Mouse (Mus musculus): ENCODE data around the gene Car14. TPM values are rescaled to one million over a fixed set of nuclear protein-coding genes. Genes with fewer than 3 reads are reported as not detected.
"Not testable (repeated sequence)": the region's sequence is repeated elsewhere in the genome, so short reads cannot be mapped to it uniquely, and the experiment has no call there.

Car14 gene
- polyA plus RNA-seq (2015; fragmentation: Nextera tagmentation; extraction: Ambion mirVana): 36.8 and 37.0 TPM in 2 replicates

DNA sequence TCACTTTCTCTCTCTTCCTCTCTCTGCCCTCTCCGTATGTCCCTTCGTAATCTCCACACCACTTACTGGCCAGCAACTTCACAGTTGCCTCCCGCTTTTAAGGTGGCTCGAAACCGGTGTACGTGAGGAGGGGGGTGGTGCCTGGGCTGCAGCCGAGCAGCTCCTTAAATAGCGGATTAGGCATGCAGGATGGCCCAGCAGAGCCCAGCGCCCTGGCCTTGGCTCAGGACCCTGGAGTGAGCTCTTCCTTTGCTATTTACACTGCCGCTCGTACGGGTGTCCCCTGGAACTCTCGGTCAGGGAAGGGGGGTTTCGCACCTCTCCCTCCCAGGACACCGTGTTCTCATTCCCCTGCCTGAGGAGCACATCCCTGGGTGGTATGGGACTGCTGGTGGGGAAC lies at the start of gene Car14:
TSS of gene Car14 (minus strand) at position 124 of the 400 bp plus-strand sequence.
- WGBS: under 1% methylated on average over 15 of the region's 15 CpGs
- H3K4me3 ChIP-seq: peak within 1 kb of the TSS; percentile 47
- peak; percentile 37; the same call in 1 of the 2 replicates for ATAC-seq (ENCODE audit: low FRiP score, low read depth)
- H3K4me1 ChIP-seq: peaks cover 55% of the 10 kb centered on the region
- no peaks in the 10 kb centered on the region for H3K27me3 ChIP-seq
- H3K36me3 ChIP-seq: no peaks in the 10 kb centered on the region
- H3K4me2 ChIP-seq (replicated peaks): peak within 1 kb of the TSS; percentile 93
- H3K27ac ChIP-seq: peak within 1 kb of the TSS; percentile 72
- no peaks in the 10 kb centered on the region for H3K9me3 ChIP-seq
- H3K9ac ChIP-seq: peak within 1 kb of the TSS; percentile 73

DNA sequence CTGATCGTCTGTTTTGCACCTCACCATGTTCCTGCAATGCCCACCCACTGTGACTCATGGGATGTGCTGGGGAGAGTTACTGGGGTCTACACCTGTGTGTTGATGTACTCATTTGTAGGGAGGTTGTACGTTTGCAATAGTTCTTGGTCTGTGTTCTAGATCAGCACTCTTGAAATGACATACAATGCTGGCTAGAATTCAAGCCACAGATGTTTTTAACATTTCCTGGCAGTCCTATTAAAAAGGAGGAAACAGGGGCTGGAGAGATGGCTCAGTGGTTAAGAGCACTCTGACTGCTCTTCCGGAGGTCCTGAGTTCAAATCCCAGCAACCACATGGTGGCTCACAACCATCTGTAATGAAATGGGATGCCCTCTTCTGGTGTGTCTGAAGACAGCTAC lies 49.0 kb upstream of the Car14 start:
- Histone ChIP-seq H3K27me3 (no peaks in the 10 kb centered on the region), H3K4me1 (peaks cover 6% of the 10 kb centered on the region; the same call in 1 of the 2 replicates), H3K4me3 (no peak overlapping the region), H3K4me2 (replicated peaks) (no peak overlapping the region), H3K27ac (no peak overlapping the region), H3K9me3 (no peaks in the 10 kb centered on the region), H3K9ac (no peak overlapping the region), H3K36me3 (0 out of 2 replicates have a peak, but pooled peaks cover 6% of the 10 kb centered on the region)
- no peak for ATAC-seq (ENCODE audit: low FRiP score, low read depth)
- 77% methylated on average over 3 of the region's 3 CpGs for WGBS

GRCm38 (mm10) chr3:95953023-95953422 lies 48.5 kb upstream of the Car14 start:
- H3K4me2 ChIP-seq (replicated peaks): no peak overlapping the region
- H3K4me1 ChIP-seq: peaks cover 6% of the 10 kb centered on the region; the same call in 1 of the 2 replicates
- no peak overlapping the region for H3K27ac ChIP-seq
- no peak overlapping the region for H3K9ac ChIP-seq
- no peaks in the 10 kb centered on the region for H3K9me3 ChIP-seq
- no peak for ATAC-seq (ENCODE audit: low FRiP score, low read depth)
- H3K27me3 ChIP-seq: no peaks in the 10 kb centered on the region
- no peak overlapping the region for H3K4me3 ChIP-seq
- 0 out of 2 replicates have a peak, but pooled peaks cover 6% of the 10 kb centered on the region for H3K36me3 ChIP-seq

DNA sequence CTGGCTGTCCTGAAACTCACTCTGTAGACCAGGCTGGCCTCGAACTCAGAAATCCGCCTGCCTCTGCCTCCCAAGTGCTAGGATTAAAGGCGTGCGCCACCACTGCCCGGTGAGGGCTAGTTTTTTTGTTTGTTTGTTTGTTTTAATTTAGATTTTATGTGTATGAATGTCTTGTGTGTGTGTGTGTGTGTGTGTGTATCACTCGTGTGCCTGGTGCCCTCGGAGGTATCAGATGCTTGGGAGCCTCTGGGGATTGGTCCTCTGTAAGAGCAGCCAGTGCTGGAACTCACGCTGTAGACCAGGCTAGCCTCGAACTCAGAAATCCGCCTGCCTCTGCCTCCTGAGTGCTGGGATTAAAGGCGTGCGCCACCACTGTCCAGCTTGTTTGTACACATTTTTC lies 47.1 kb upstream of the Car14 start:
- Histone ChIP-seq H3K27ac (peak overlapping the region; percentile 89), H3K36me3 (peaks cover 13% of the 10 kb centered on the region), H3K9ac (peak overlapping the region; percentile 61), H3K4me2 (replicated peaks) (peak overlapping the region; percentile 72), H3K4me3 (peak overlapping the region; percentile 53)
- 73% methylated on average over 12 of the region's 12 CpGs for WGBS
- not testable (repeated sequence) for H3K4me1 ChIP-seq; ATAC-seq (ENCODE audit: low FRiP score, low read depth); H3K9me3 ChIP-seq; H3K27me3 ChIP-seq

DNA sequence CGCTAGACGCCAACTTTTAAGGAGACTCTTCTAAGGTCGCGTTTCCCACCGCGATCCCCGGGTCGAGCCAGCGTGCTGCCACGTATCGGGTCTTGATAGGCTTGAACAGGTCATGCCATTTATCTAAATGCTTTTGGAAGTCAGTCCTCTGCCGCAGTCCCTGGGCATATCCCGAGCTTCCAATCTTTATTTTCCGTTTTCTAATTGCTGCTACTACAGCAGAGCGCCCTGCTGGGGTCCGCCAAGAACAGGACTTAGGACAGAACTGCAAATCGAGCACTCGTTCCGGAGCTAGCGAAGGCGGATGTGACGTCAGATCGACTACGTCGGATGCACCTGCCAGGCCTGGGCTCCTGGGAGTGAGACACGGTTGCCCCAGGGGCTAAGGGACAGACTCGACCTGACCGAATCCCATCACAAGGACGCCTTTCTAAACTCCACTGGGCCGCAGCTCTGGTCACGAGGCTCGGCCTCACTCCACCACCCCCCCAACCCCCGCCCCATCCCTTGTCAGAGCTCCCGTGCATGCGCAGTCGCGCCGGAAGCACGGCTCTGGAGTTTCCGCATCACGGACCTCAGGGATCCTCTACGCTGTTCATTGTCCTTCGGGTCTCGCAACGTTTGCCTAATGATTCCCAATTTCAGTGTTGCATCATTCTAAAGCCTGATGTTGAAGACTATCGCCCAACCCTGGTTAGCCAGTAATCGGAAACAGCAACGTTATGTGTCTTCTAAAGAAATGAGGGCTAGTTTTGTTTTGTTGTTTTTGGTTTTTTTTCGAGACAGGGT lies 46.5 kb upstream of the Car14 start:
- Histone ChIP-seq H3K9ac (peak overlapping the region; percentile 61), H3K4me1 (no peaks in the 10 kb centered on the region; the same call in 1 of the 2 replicates), H3K27me3 (no peaks in the 10 kb centered on the region), H3K4me2 (replicated peaks) (peak overlapping the region; percentile 72), H3K36me3 (peaks cover 19% of the 10 kb centered on the region), H3K27ac (peak overlapping the region; percentile 89), H3K4me3 (peak overlapping the region; percentile 53), H3K9me3 (no peaks in the 10 kb centered on the region)
- peak; percentile 96 for ATAC-seq (ENCODE audit: low FRiP score, low read depth)
- 2% methylated on average over 49 of the region's 49 CpGs for WGBS

- no peak overlapping the region for H3K4me2 ChIP-seq (replicated peaks)
- WGBS: 88% methylated on average over 5 of the region's 5 CpGs
- H3K9ac ChIP-seq: no peak overlapping the region
- no peak for ATAC-seq (ENCODE audit: low FRiP score, low read depth)
- H3K9me3 ChIP-seq: no peaks in the 10 kb centered on the region
- H3K27ac ChIP-seq: no peak overlapping the region
- H3K27me3 ChIP-seq: no peaks in the 10 kb centered on the region
- no peaks in the 10 kb centered on the region; the same call in 1 of the 2 replicates for H3K4me1 ChIP-seq
- H3K4me3 ChIP-seq: no peak overlapping the region
- peaks cover 41% of the 10 kb centered on the region for H3K36me3 ChIP-seq
Observed at GRCm38 (mm10) chr3:95948325-95948724, 43.8 kb upstream of the Car14 start.

GRCm38 (mm10) chr3:95945731-95946240 lies 41.3 kb upstream of the Car14 start:
- no peak for ATAC-seq (ENCODE audit: low FRiP score, low read depth)
- Histone ChIP-seq H3K27me3 (no peaks in the 10 kb centered on the region), H3K4me3 (no peak overlapping the region), H3K4me1 (no peaks in the 10 kb centered on the region), H3K9me3 (no peaks in the 10 kb centered on the region), H3K27ac (no peak overlapping the region), H3K36me3 (peaks cover 66% of the 10 kb centered on the region), H3K4me2 (replicated peaks) (no peak overlapping the region), H3K9ac (no peak overlapping the region)
- 91% methylated on average over 14 of the region's 14 CpGs for whole genome bisulfite sequencing

- H3K9ac ChIP-seq: no peak overlapping the region
- no peaks in the 10 kb centered on the region for H3K4me1 ChIP-seq
- WGBS: 95% methylated on average over 8 of the region's 8 CpGs
Observed at GRCm38 (mm10) chr3:95944742-95945141, 40.3 kb upstream of the Car14 start.

DNA sequence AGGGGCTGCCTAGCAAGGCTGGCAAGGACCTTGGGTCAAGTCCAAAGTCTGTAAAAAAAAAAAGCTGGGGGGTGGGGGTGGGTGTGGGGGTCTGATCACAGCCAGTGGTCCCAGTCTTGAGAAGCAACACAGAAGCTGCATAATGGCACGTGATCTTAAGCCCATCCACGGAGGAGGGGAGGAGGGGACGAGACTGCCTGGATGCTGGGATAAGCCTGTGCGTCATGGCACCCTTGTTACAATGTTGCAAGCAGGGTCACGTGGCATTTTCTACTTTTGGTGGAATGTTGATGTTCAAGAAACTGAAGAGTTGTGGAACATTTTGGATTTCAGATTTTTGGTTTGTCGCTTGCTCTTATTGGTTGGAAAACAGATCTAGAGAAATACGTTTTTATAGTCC lies 38.7 kb upstream of the Car14 start:
- Histone ChIP-seq H3K9ac (no peak overlapping the region), H3K27me3 (no peaks in the 10 kb centered on the region), H3K9me3 (no peaks in the 10 kb centered on the region), H3K4me2 (replicated peaks) (no peak overlapping the region), H3K4me1 (no peaks in the 10 kb centered on the region), H3K27ac (no peak overlapping the region), H3K4me3 (no peak overlapping the region), H3K36me3 (peaks cover 86% of the 10 kb centered on the region)
- ATAC-seq (ENCODE audit: low FRiP score, low read depth): no peak
- WGBS: 92% methylated on average over 7 of the region's 7 CpGs

More at GRCm38 (mm10) chr3:95944742-95945141, 40.3 kb upstream of the Car14 start:
- ATAC-seq (ENCODE audit: low FRiP score, low read depth): no peak
- Histone ChIP-seq H3K27me3 (no peaks in the 10 kb centered on the region), H3K27ac (no peak overlapping the region), H3K4me3 (no peak overlapping the region), H3K9me3 (no peaks in the 10 kb centered on the region), H3K4me2 (replicated peaks) (no peak overlapping the region), H3K36me3 (peaks cover 77% of the 10 kb centered on the region)

DNA sequence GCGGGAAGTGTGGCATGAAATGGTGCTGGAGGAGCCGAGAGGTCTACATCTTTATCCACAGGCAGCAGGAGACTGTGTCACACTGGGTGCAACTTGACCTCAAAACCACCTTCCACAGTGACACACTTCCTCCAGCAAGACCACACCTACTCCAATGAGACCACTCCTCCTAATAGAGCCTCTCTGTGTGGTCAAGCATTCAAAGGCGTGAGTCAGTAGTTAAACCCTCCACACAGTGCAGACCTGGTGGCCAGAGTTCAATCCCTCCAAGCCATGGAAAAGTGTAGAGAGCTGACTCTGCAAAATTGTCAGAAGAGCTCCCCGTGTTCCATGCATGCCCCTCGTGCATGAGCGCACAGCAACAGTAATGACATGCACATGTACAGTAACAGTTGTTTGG lies 38.3 kb upstream of the Car14 start:
- H3K9ac ChIP-seq: no peak overlapping the region
- ATAC-seq (ENCODE audit: low FRiP score, low read depth): no peak
- H3K36me3 ChIP-seq: peaks cover 91% of the 10 kb centered on the region
- H3K4me2 ChIP-seq (replicated peaks): no peak overlapping the region
- no peak overlapping the region for H3K4me3 ChIP-seq
- 88% methylated on average over 6 of the region's 6 CpGs for WGBS
- H3K9me3 ChIP-seq: no peaks in the 10 kb centered on the region
- no peaks in the 10 kb centered on the region for H3K27me3 ChIP-seq
- H3K27ac ChIP-seq: no peak overlapping the region
- no peaks in the 10 kb centered on the region for H3K4me1 ChIP-seq

DNA sequence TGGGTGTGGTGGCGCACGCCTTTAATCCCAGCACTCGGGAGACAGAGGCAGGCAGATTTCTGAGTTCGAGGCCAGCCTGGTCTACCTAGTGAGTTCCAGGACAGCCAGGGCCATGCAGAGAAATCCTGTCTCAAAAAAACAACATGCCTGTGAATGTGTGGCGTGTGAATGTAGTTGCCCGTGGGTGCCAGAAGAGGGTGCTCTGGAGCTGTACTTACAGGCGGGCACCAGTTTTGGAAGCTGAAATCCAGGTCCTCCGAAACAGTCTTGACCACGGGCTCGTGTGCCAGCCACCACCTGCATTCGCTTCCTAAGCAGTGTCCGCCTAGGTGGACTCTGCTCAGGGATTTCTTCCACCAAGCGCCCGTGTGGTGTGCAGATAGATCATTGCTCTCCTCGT lies 34.3 kb upstream of the Car14 start:
- H3K4me2 ChIP-seq (replicated peaks): no peak overlapping the region
- ATAC-seq (ENCODE audit: low FRiP score, low read depth): no peak
- no peak overlapping the region for H3K4me3 ChIP-seq
- H3K9me3 ChIP-seq: no peaks in the 10 kb centered on the region
- no peak overlapping the region for H3K27ac ChIP-seq
- 94% methylated on average over 15 of the region's 15 CpGs for WGBS
- peaks cover 91% of the 10 kb centered on the region for H3K36me3 ChIP-seq
- no peaks in the 10 kb centered on the region for H3K4me1 ChIP-seq
- no peaks in the 10 kb centered on the region for H3K27me3 ChIP-seq
- H3K9ac ChIP-seq: no peak overlapping the region

DNA sequence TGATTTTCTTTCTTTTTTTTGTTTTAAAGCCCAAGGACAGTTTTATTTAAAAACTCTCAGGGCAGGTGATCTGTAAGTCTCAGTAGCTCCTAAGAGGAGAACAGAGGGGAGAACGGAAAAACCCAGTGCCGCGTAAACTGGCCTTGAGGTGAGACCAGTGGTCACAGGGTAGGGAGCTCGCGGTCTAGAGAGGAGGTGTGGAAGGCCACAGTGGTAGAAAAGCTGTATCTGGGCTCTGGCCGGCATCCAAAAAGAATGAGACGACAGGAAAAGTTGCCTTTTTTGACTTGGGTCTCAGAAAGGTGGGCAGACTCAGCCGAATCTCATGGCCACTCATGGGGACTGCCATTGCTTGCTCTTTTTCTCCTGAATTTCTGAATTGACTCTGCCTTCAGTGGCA lies 33.7 kb upstream of the Car14 start:
- Histone ChIP-seq H3K4me1 (no peaks in the 10 kb centered on the region), H3K9ac (no peak overlapping the region), H3K36me3 (peaks cover 93% of the 10 kb centered on the region), H3K4me3 (no peak overlapping the region), H3K27me3 (no peaks in the 10 kb centered on the region), H3K27ac (no peak overlapping the region), H3K4me2 (replicated peaks) (no peak overlapping the region), H3K9me3 (no peaks in the 10 kb centered on the region)
- 98% methylated on average over 8 of the region's 8 CpGs for WGBS
- no peak for ATAC-seq (ENCODE audit: low FRiP score, low read depth)
